Mouse (Mus musculus): ENCODE results near the gene Sft2d2.

The Sft2d2 gene

GRCm38 (mm10) chr1:165133279-165133678 lies 61.0 kb downstream of the Sft2d2 start:
- no peak for DNase-seq (ENCODE audit: low spot score)

GRCm38 (mm10) chr1:165132187-165132877 lies 61.9 kb downstream of the Sft2d2 start:
- peak; percentile 22 for DNase-seq (ENCODE audit: low spot score)

GRCm38 (mm10) chr1:165129573-165129972 lies 64.7 kb downstream of the Sft2d2 start:
- DNase-seq (ENCODE audit: low spot score) = no peak
